Mouse (Mus musculus) urinary bladder, adult 2 months (tissue): ENCODE measurements around the gene Dync1li1. TPM values are rescaled to one million over a fixed set of nuclear protein-coding genes. Genes with fewer than 3 reads are reported as not detected.
"Not testable (repeated sequence)": the region's sequence is repeated elsewhere in the genome, so short reads cannot be mapped to it uniquely, and the experiment has no call there.

ENCODE experiments used
- DNase-seq: peaks from one replicate; pipeline ENCODE4 v3.0.0; 2022; ENCODE audit warnings: low spot score
- polyA plus RNA-seq: library from polyadenylated mRNA; depleted of rRNA; stranded (reverse); fragments of >200 nt; gene quantifications from 2 replicates; pipeline ENCODE4 v1.2.3, GENCODE M21; 2012; rRNA removed

Gene Dync1li1
- 24.9 and 27.6 TPM in 2 replicates for polyA plus RNA-seq

DNA sequence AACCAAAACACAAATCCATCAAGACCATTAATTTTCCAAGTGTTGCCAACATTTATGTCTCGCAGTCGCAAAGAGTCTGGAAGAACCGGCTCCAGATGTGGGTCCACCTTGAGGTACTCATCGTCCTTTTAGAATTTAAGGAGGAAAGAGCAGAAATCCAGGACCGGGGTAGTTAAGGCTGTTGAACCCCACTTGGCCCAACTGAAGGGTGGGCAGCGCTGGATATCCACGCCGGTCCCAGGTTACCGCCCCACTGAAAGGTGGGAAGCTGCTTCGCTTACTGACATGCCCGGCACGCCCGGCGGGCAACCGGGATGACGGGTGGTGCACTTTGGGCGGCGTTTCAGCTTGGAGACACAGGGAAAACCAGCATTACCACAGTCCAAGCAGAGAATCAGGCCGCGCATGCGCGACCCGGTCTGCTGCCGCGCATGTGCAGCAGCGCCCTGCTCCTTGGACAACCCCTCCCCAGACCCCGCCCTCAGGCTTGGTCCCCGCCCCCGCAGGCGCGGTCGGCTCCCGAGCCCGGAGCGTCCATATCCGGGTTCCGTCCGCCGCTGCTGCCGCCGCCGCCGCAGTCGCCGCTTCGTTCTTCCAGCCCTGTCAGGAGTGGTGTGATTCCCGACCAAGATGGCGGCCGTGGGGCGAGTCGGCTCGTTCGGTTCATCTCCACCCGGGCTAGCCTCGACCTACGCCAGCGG is at the start of gene Dync1li1:
Dync1li1 (plus strand) TSS at position 539 of the 701 bp plus-strand sequence.
- peak; percentile 97 for DNase-seq

DNA sequence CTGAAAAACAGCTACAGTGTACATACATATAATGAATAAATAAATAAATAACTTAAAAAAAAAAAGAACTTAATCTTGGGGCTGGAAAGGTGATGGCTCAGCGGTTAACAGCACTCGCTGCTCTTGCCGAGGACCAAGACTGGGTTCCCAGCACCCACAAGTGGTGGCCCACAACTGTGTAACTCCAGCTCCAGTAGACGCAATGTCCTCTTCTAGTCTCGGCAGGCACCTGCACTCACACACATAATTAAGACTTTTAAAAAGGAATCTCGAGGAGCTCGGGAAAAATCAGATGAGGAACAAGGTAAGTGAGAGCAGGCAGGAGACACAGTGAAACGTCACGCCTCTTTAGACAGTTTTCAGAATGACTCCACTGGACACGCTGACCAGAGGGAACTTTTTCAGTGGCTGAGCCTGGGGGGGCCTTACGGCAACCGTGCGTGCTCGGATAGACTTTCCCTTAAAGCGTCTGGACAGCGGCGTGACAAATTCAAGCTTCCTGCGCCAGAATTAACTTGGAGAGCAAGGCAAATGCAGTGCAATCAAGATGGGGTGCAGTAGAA is 49.3 kb upstream of the Dync1li1 start:
- peak; percentile 21 for DNase-seq

DNA sequence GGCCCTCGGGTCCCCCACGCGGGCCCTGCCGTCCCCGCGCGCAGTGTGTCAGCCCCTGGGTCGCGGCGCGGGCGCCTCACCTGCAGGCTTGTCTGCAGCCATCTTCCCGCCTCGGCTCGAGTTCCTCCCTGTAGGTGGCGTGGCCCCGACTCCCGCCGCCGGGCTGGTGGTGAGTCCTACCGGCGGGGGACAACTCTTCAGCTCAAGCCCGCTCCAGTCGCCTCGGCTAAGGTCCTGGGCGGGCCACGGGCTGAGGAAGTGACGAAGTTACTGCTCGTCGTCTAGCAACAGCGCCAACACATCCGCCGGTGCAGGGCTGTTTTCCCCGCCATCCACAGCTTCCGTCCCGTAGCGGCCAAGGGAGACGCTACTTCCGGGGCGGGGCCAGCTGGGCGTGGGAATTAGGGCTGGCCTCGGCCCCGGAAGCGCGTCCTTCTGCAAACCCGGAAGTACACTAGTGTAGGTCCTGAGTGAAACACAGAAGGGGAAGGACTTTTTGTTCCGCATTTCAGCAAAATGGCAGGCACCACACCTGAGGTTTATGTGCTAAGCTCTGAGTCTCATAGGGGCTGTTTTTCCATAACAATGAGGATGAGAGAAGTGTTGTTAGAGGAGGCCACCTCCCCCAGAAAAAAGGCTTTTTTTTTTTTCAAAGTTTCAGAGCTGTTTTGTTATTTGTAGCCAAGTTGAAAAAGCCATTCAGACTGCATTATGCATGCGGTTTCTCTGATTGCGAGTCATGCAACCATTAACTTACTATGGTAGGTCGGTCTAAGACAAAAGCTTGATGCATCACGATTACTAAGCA is 48.5 kb upstream of the Dync1li1 start, which contains the start of gene Cnot10:
Cnot10 (minus strand) TSS at position 346 of the 808 bp plus-strand sequence.
- DNase-seq = peak; percentile 92

DNA sequence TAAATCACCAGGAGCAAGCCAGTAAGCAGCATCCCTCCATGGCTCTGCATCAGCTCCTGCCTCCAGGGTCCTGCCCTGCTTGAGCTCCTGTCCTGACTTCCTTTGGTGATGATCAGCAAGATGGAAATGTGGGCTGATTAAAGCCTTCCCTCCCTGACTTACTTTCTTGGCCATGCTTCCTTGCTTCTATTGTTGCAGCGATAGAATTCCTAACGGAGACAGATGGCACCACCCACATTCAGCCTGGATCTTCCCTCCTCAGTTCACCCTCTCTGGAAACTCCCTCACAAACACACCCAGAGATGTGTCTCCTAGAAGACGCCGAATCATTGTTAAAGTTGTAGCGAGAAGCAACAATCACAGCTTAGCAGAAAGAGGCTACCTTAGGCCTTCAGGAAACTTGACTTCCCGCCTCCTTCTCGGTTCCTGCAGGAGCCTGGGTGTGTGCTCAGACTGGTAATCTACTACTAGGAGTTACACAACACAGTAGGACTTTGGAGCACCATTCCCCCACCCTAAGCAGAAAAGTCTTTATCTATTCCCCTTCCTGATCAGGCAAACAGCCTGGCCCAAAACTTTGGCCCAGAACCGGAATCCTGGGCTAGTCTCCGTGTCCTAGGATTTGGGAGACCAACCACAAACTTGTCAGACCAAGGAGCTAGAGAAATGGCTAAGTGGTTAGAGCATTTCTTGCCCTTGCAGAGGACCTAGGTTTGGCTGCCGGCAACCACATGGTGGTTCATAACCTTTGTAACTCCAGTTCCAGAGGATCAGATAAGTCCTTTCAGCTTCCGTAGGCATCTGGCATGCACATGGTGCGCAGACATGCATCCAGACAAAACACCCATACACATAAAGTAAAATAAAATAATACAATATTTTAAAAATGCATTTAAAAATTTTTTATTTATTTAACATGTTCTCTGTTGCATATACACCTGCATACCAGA is 41.8 kb upstream of the Dync1li1 start:
- DNase-seq = no peak

DNA sequence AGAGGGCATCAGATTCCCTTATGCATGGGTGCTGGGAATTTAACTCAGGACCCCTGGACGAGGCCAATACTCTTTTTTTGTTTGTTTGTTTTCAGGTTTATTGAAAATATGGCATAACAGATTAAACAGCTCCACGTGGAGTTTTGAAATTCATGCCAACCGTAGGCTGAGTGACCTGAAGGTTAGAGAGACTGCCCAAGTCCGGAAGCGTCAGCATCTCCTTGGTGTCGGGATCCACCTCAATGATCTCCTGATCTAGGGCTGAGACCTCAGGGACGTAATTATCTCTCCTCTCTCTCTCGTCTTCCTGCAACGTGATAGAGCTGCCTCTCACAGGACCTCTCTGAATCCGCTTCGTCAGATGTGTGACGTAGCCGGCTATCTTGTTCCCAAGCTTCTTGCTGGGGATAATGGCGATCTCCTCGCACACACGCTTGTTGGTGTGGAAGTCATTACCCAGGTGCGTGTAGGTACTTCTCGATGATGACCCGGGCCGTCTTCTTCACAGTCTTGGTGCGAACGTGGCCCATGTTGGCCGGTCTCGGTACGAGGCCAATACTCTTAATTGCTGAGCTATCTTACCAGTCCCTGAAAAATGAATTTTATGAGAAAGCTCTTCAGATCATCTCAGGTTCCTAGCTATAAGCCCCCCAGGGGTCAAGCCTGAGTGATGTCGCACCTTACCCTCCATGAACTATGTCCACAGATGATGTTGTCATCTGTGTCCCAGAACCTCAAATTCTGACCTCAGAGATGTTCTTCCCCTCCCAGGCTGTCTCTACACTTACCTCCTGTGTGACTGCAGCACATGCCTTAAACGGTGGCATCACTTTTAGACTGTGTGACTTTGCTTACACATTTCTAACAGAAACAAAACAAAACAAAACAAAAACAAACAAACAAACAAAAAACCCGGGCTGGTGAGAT is 40.8 kb upstream of the Dync1li1 start:
- DNase-seq = no peak

DNA sequence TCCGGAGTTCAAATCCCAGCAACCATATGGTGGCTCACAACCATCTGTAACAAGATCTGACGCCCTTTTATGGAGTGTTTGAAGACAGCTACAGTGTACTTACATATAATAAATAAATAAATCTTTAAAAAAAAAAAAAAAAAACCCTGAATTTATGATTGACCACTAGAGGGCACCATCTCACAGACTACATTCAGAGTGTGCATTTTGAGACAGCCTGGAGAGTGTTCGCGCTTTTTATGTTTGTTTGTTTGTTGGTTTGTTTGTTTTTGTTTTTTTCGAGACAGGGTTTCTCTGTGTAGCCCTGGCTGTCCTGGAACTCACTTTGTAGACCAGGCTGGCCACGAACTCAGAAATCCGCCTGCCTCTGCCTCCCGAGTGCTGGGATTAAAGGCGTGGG is 40.1 kb upstream of the Dync1li1 start:
- not testable (repeated sequence) for DNase-seq

DNA sequence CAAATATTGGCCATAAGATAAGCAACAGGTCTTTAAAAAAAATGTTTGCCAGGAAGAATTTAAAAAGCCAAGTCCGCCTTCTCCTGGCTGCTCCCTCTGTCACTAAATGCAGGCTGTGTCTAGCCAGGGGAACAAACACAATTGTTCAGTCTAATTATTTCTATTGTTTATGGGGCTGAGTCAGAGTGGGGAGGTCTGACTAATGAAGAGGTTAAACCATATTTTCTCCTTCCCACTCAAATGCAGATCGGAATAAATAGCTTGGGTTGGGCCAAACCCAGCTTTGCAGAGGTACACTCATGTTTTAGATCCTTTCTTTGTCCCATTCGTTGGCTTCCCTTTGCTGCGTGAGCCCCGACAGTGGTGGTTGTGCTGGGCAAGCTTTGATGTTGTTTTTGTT is 39.2 kb upstream of the Dync1li1 start:
- DNase-seq = no peak

DNA sequence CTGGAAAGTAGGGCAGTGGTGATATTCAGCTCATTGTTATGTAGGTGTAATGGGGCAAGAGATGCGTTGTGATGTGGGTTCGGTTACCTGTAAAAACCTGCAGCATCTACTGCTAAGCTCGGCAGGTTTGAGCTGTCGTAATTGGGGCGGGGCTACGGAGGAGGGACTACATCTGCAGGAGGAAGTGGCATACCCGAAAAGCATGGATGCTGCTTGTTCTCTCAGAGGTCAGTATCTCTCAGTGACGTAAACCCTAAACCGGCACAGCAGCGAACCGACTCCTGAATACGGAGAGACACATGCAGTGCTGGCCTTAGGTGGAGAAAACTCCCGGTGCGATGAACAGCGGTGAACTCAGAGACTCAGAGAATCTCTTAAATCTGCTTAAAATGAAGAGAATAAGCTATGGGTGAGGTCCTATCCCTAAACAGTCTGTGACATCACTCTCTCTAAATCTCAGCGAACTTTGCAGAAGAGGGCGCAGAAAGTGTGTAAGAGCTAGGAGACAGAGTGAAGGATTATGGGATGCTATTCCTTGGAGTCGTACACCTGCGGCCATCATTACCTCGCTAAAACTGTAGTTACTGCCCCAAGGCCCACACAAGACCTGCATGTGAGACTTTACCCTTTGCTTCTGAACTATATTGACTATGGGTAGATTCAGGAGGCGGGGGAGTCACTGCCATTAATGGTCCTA is 37.5 kb upstream of the Dync1li1 start:
- DNase-seq = no peak

DNA sequence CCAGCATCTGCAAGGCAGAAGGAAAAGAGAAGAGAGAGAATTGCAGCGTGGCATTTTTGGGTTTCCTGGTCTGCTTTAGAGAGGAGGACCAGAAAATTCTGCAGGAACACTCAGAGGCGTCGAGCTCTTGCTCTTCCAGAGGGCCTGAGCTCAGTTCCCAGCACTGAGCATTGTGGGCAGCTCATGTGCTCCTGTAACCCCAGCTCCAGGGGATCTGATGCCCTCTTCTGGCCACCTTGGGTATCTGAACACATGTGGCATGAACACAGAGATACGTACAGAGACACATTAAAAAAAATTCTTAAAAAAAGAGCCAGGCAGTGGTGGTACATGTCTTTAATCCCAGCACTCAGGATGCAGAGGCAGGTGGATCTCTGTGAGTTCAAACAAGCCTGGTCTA is 33.2 kb upstream of the Dync1li1 start:
- DNase-seq = no peak

DNA sequence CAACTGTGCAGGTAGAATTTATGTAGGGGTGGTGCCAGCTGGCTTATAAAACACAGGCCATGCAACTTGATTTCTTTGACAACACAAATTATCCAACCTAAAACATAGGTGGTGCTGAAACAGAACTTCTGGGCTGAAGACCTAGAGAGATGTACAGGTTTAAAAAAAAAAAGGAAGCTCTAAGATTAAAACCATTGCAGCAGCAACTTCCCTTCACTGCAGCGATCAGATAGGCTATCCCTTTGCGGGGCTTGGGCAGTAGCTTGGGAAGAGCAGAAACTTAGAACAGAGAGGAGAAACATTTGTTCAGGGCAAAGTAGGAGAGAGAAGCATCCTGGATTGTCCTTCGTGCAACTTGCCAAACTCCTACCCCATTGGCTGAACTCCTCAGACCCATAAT is 31.9 kb upstream of the Dync1li1 start:
- no peak for DNase-seq

DNA sequence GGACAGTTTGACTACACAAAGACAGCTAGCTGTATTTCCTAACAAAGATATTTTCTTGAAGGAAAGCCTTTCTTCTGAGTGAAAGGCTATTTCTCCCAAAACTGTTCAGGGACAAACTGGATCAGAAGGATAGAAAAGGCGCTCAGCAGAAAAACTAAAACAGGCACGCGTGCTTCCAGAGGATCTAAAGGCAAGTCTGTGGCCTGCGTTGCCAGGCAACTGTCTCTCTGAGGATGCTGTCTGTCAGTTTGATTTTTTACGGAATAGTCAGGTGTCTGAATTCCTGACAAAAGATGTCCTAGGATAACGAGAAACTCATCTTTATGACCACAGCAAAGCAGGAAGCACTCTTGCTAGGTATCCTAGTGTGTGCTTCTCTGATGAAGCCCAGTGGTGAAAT is 28.1 kb upstream of the Dync1li1 start:
- DNase-seq = no peak

DNA sequence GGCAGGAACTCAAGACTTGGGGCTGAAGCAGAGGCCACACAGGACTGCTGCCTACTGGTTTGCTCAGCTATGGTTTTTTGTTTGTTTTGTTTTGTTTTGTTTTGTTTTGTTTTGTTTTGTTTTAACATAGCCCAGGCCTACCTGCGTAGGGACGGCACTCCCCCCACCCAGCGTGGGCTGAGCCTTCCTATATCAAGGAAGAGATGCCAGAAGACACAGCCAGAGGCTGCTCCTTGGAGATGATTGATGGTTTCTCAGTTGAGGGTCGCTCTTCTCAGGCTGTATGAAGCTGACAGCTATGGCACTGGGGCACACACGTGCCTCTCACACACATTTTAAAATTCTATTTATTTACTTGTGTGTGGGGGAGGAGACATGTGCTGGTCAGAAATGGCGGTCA is 27.6 kb upstream of the Dync1li1 start:
- no peak for DNase-seq

DNA sequence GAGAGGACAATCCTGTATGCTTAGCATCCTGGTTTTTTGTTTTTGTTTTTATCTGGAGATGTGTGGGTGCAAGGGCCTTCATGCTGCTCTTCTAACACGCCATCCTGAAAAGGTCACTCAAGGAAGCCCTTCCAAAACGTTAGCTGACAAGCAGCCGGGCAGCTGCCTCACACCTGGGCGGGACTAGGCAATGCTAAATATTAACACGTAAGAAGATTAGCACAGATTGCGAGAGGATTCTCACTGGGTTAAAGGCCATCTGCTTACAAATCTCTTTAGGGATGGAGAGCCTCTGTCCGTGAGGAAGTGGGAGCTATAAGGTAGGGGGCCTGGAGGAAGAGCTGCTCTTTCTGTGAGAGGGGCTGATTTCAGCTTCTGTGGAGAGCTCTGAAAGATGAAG is 26.6 kb upstream of the Dync1li1 start:
- DNase-seq = no peak

DNA sequence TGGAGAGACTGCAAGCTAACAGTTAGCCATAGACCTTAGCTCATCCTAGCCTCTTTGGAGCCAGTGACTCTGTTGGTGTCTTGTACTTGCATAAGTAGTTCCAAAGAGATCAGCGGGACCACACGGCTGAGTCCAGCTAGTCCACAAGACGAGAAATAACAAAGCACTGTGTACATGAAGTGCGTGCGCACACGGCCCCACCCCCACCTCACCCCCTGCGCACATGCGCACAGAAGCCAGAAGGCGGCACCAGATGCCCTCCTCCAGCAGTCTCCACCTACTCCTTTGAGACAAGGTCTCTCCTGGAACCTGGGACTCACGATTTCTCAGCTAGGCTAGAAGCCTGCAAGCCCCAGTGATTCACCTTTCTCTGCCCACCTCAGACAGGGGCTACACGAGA is 24.8 kb upstream of the Dync1li1 start:
- no peak for DNase-seq

DNA sequence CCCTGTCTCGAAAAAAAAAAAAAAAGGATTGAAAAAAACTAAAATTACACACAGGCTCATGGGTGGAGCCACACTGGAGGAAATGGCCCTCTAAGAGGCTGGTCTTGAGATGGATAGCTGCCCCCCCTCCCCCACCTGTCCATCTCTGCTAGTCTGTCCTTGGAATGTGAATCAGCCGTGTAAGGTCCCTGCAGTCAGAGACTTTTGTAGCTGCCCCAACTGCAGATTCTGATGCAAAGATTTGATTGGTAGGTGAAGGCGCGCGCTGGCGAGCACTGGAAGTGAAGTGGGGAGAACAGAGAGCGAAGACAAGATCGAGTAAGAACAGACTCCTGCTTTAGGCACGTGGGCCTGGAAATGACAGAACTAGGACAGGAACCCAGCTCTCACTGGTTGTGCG is 21.7 kb upstream of the Dync1li1 start:
- DNase-seq = no peak

DNA sequence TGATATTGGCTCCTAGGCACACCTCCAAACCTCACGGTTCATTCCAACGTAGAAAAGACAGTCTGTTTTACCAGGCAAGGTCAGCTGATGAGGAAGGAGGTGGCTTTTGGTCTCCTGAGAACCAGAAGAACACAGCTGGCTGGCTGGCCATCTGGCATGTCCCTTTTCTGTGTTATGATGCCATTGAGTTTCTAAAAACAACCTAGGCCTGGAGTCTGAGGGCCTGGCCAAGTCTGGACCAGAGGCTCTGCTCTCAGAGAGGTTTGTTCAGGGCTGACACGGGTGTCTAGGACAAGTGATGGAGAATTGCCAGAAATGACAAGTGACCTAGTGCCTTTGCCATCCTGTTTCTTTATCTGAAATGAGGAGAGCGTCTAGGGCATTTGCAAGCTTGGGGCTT is 20.5 kb upstream of the Dync1li1 start:
- DNase-seq = no peak

DNA sequence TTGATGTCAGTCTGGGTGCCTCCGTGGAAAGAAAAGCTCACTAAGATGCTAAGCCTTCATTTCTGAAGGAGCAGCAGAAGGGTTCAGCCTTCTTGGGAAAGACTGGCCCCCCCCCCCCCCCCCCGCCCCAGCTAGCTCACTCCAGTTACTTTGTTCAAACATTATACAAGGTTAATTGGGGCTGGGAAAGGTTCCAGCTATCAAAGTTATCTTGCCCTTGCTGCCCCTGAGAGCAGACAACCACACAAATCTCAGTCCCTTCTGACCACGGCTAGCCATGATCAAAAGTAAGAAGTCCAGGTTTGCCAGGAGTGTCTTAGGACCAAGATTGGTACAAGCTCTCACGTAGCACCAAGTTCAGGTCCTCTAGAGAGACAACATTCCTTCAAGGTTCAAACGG is 19.6 kb upstream of the Dync1li1 start:
- no peak for DNase-seq

DNA sequence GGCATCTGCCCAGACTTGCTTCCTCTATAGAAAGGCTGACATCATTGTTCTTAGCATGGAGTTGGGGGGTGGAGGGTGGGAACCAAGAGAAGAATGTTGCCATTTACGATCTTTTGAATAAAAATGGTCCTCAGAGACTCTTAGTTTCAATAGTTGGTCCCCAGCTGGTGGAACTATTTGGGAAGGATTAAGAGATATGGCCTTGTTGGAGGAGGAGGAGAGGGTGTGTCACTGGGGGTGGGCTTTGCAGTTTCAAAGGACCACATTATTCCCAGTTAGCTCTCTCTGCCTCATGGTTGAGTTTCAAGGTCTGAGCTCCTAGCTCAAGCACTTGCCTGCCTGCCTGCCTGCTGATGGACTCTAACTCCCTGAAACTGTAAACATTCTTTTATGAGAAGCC is 16.6 kb upstream of the Dync1li1 start:
- DNase-seq = no peak

DNA sequence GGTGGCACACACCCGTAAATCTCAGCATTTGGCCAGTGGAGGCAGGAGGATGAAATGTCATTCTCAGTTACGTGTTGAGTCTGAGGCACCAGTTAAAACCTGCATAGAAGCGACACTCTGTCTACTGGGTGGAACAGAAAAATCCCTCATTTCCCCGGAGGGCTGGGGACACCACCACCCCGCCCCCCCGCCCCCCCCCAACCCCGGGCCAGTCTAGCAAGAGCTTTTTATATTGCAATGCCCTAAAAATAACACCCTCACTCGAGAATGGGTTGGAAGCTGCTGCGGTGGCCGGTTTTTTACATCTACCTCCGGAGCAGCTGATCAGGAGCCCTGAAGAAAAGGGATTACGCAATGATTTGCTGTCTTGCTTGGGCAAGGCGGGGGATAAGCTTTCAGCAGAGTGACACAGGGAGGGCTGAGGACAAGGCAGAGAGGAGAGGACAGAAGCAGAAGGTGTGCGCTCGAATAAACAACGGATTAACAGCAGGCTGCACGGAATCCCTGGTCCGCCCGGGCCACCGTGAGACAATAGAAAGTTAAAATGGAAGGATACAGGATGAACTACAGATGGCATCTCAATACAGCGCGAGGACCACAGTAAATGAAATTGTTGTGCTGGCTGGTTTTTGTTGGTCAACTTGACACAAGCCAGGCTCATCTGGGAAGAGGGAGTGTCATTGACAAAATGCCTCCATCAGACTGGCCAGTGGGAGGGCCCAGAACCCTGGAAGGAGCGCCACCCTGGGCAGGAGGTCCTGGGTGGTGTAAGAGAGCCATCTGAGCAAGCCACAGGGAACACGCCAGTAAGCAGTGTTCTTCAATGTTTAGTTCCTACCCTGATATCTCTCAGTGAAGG is 15.7 kb upstream of the Dync1li1 start:
- no peak for DNase-seq
